Mouse (Mus musculus) CH12.LX (cell line): Measurements from ENCODE around the gene Nampt. TPM values are rescaled to one million over a fixed set of nuclear protein-coding genes. Genes with fewer than 3 reads are reported as not detected.

Experiments used
- DNase-seq: peaks from one replicate; pipeline ENCODE4 v3.0.0-alpha.2; 2013; ENCODE audit errors: extremely low read depth
- H3K27ac ChIP-seq: 2 replicates; pipeline ENCODE4 v1.5.1; 2012; ENCODE audit warnings: low read depth, mild to moderate bottlenecking, control low read depth, moderate library complexity; ENCODE audit not compliant: insufficient read depth
- H3K27me3 ChIP-seq: replicated peaks from 2 replicates; pipeline ENCODE3; 2012; ENCODE audit warnings: inconsistent platforms
- H3K36me3 ChIP-seq, 2 experiments: replicated peaks in 1 of 2; 2 replicates each; pipeline versions ENCODE3 to v1.6.1; 2012; ENCODE audit warnings: inconsistent platforms in 1 of 2, low read length in 1 of 2, mild to moderate bottlenecking in 1 of 2, mixed read lengths in 1 of 2, moderate library complexity in 1 of 2; ENCODE audit not compliant: control insufficient read depth in 1 of 2, insufficient read depth in 1 of 2
- H3K4me1 ChIP-seq, 2 experiments: 2 replicates each; pipeline ENCODE4 v1.6.1; 2012; ENCODE audit warnings: inconsistent platforms in 1 of 2, moderate library complexity in 1 of 2; ENCODE audit not compliant: insufficient read depth in 2 of 2, control insufficient read depth in 1 of 2
- H3K4me2 ChIP-seq: 2 replicates; pipeline ENCODE4 v1.6.1; 2012; ENCODE audit warnings: low read depth, mild to moderate bottlenecking, control low read depth; ENCODE audit not compliant: poor library complexity, insufficient read depth, severe bottlenecking
- H3K4me3 ChIP-seq, 3 experiments: fragments of 150-350 bp in 1 of 3; sonication (generic) in 1 of 3; replicated peaks in 1 of 3; 2 replicates each; pipeline versions ENCODE3 to v1.5.1; 2011 to 2012; ENCODE audit warnings: low read depth in 2 of 3, low read length in 2 of 3, mild to moderate bottlenecking in 2 of 3, moderate library complexity in 2 of 3, control low read depth in 1 of 3, improper control_type of control experiment in 1 of 3, inconsistent platforms in 1 of 3, mixed read lengths in 1 of 3; ENCODE audit not compliant: poor library complexity in 1 of 3
- H3K79me2 ChIP-seq: replicated peaks from 2 replicates; pipeline ENCODE4 v1.6.1; 2012; ENCODE audit warnings: mild to moderate bottlenecking, moderate library complexity; ENCODE audit not compliant: control insufficient read depth, poor library complexity, insufficient read depth, severe bottlenecking; ENCODE audit errors: extremely low read depth
- H3K9ac ChIP-seq: 2 replicates; pipeline ENCODE4 v1.6.1; 2012; ENCODE audit warnings: low read depth, mild to moderate bottlenecking, control low read depth, moderate library complexity; ENCODE audit not compliant: insufficient read depth
- H3K9me3 ChIP-seq: replicated peaks from 2 replicates; pipeline ENCODE3; 2012; ENCODE audit warnings: low read length, inconsistent platforms, mixed read lengths
- BHLHE40 ChIP-seq: IDR thresholded peaks from 2 replicates; pipeline ENCODE4 v1.6.1; 2011; ENCODE audit warnings: mild to moderate bottlenecking, low read depth, low read length, improper control_type of control experiment
- CTCF ChIP-seq, 2 experiments: IDR thresholded peaks in 1 of 2; conservative IDR thresholded peaks in 1 of 2; 2 replicates each; pipeline ENCODE4 v1.5.1; 2011 to 2012; ENCODE audit warnings: low read depth in 2 of 2, low read length in 2 of 2, improper control_type of control experiment in 1 of 2, inconsistent platforms in 1 of 2, mild to moderate bottlenecking in 1 of 2, moderate library complexity in 1 of 2
- JUN ChIP-seq: IDR thresholded peaks from 2 replicates; pipeline ENCODE4 v1.6.1; 2011; ENCODE audit warnings: low read depth, mild to moderate bottlenecking, low read length, improper control_type of control experiment, moderate library complexity; ENCODE audit not compliant: insufficient read depth
- KAT2A ChIP-seq: IDR thresholded peaks from 2 replicates; pipeline ENCODE4 v1.6.1; 2012; ENCODE audit warnings: low read length, improper control_type of control experiment, inconsistent platforms; ENCODE audit not compliant: insufficient replicate concordance
- MAX ChIP-seq: IDR thresholded peaks from 2 replicates; pipeline ENCODE4 v1.6.1; 2011; ENCODE audit warnings: low read length, improper control_type of control experiment
- MAZ ChIP-seq: IDR thresholded peaks from 2 replicates; pipeline ENCODE4 v1.6.1; 2012; ENCODE audit warnings: low read depth, mild to moderate bottlenecking, inconsistent platforms, low read length, improper control_type of control experiment, moderate library complexity
- MXI1 ChIP-seq: IDR thresholded peaks from 2 replicates; pipeline ENCODE4 v1.6.1; 2011; ENCODE audit warnings: mild to moderate bottlenecking, low read depth, low read length, improper control_type of control experiment
- MYC ChIP-seq: IDR thresholded peaks from 2 replicates; pipeline ENCODE4 v1.6.1; 2011; ENCODE audit warnings: low read depth, mild to moderate bottlenecking, improper control_type of control experiment, low read length
- NELFE ChIP-seq: IDR thresholded peaks from 2 replicates; pipeline ENCODE4 v1.6.1; 2011; ENCODE audit warnings: low read depth, low read length, improper control_type of control experiment
- NRF1 ChIP-seq: IDR thresholded peaks from 2 replicates; pipeline ENCODE4 v1.6.1; 2014; ENCODE audit warnings: low read depth, mild to moderate bottlenecking, inconsistent platforms, low read length, improper control_type of control experiment, moderate library complexity
- PAX5 ChIP-seq: IDR thresholded peaks from 2 replicates; pipeline ENCODE4 v1.6.1; 2012; ENCODE audit warnings: low read length, inconsistent platforms, mixed read lengths
- POLR2A ChIP-seq: IDR thresholded peaks from 2 replicates; pipeline ENCODE4 v1.6.1; 2011; ENCODE audit warnings: low read depth, mild to moderate bottlenecking, improper control_type of control experiment, low read length
- POLR2AphosphoS2 ChIP-seq: IDR thresholded peaks from 2 replicates; pipeline ENCODE4 v1.6.1; 2011; ENCODE audit warnings: low read depth, low read length, improper control_type of control experiment
- RAD21 ChIP-seq: IDR thresholded peaks from 2 replicates; pipeline ENCODE4 v1.6.1; 2011; ENCODE audit warnings: low read depth, mild to moderate bottlenecking, low read length, improper control_type of control experiment, moderate library complexity
- RCOR1 ChIP-seq: conservative IDR thresholded peaks from 2 replicates; pipeline ENCODE4 v1.6.1; 2012; ENCODE audit warnings: low read depth, mild to moderate bottlenecking, inconsistent platforms, low read length, improper control_type of control experiment
- SMC3 ChIP-seq: IDR thresholded peaks from 2 replicates; pipeline ENCODE4 v1.6.1; 2011; ENCODE audit warnings: low read depth, low read length, improper control_type of control experiment
- USF1 ChIP-seq: IDR thresholded peaks from 2 replicates; pipeline ENCODE4 v1.6.1; 2014; ENCODE audit warnings: low read depth, mild to moderate bottlenecking, inconsistent platforms, low read length, improper control_type of control experiment
- USF2 ChIP-seq: conservative IDR thresholded peaks from 2 replicates; pipeline ENCODE4 v1.6.1; 2011; ENCODE audit warnings: low read depth, low read length, improper control_type of control experiment
- ZC3H11A ChIP-seq: IDR thresholded peaks from 2 replicates; pipeline ENCODE4 v1.6.1; 2012; ENCODE audit warnings: low read depth, mild to moderate bottlenecking, inconsistent platforms, low read length, improper control_type of control experiment
- ZKSCAN1 ChIP-seq: IDR thresholded peaks from 2 replicates; pipeline ENCODE4 v1.6.1; 2012; ENCODE audit warnings: low read depth, inconsistent platforms, low read length, improper control_type of control experiment, borderline replicate concordance
- dilution Hi-C: fragments of 300-500 bp; cut with MboI; formaldehyde crosslinking; loops from 2 replicates; pipeline ENCODE4 v1.14.3; 2020; ENCODE audit warnings: low sequenced_read_pairs; ENCODE audit not compliant: extremely low pct_unique_long_range_greater_than_20kb, extremely low pct_ligation_motif_present
- in situ Hi-C: fragments of 300-500 bp; cut with MboI; formaldehyde crosslinking; loops from 3 replicates; pipeline ENCODE4 v1.14.3; 2019; ENCODE audit warnings: low sequenced_read_pairs, low pct_ligation_motif_present, low pct_unique_long_range_greater_than_20kb, mixed read lengths
- polyA plus RNA-seq: library from polyadenylated mRNA; unstranded; fragments of >175 nt; gene quantifications from 2 replicates; pipeline ENCODE4 v1.2.1, GENCODE M21; 2012; ENCODE audit warnings: low read depth; ENCODE audit not compliant: insufficient read length
- total RNA-seq, 2 experiments: library from RNA; depleted of rRNA; stranded (reverse); fragments of 300-350 nt in 1 of 2; fragments of >200 nt in 1 of 2; gene quantifications; 2 replicates each; pipeline ENCODE4 v1.2.3; 2012 to 2014

Nampt gene
- total and polyA plus RNA-seq, 3 experiments, result 50.5 to 206 (median 84.5) TPM

DNA sequence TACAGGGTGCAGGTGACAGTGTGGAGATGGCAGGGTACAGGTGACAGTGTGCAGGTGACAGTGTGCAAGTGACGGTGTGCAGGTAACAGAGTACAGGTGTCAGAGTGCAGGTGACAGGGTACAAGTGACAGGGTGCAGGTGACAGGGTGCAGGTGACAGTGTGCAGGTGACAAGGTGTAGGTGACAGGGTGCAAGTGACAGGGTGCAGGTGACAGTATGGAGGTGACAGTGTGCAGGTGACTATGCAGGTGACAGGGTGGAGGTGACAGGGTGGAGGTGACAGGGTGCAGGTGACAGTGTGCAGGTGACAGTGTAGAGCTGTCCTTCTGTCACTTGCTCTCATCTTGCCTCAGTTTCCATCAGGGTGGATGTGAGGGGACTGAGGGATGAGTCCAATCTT lies 76.5 kb downstream of the Nampt start:
- in situ Hi-C loops, result loop anchor here (5.0 to 25.0 kb wide), 2 partner anchors 259 to 609 kb away; no protein-coding TSS in a partner anchor
- no peaks in the 10 kb centered on the region for H3K79me2 ChIP-seq
- dilution Hi-C loops, result no loop called here
- TF ChIP-seq POLR2AphosphoS2 (no peak), NRF1 (no peak), MAZ (no peak), RAD21 (no peak), ZC3H11A (no peak), MYC (no peak), ZKSCAN1 (no peak), RCOR1 (no peak), PAX5 (no peak)
- no peak for DNase-seq
- no peaks in the 10 kb centered on the region for H3K27me3 ChIP-seq
- H3K9ac ChIP-seq, result no peak overlapping the region
- H3K4me3 ChIP-seq, result no peak overlapping the region
- no peak overlapping the region for H3K4me2 ChIP-seq
- peaks cover 5 to 17% of the 10 kb centered on the region in 2 experiments; a peak in 3 of 4 replicates for H3K4me1 ChIP-seq
- H3K27ac ChIP-seq, result no peak overlapping the region
- no peaks in the 10 kb centered on the region for H3K9me3 ChIP-seq
- H3K36me3 ChIP-seq, result no peaks in the 10 kb centered on the region

GRCm38 (mm10) chr12:32896496-32896895 lies 77.2 kb downstream of the Nampt start:
- no peak overlapping the region for H3K9ac ChIP-seq
- no peak overlapping the region for H3K4me2 ChIP-seq
- in situ Hi-C loops, result loop anchor here (5.0 to 25.0 kb wide), 2 partner anchors 259 to 609 kb away; no protein-coding TSS in a partner anchor
- no peak for DNase-seq
- H3K4me3 ChIP-seq, result no peak overlapping the region
- no peaks in the 10 kb centered on the region for H3K9me3 ChIP-seq
- H3K36me3 ChIP-seq, result no peaks in the 10 kb centered on the region
- no peaks in the 10 kb centered on the region for H3K27me3 ChIP-seq
- no peak overlapping the region for H3K27ac ChIP-seq
- dilution Hi-C loops, result no loop called here
- no peak for TF ChIP-seq MYC
- no peak for TF ChIP-seq BHLHE40
- TF ChIP-seq USF1, result no peak
- TF ChIP-seq NELFE, result no peak
- TF ChIP-seq CTCF (conservative IDR thresholded peaks at IDR 0.05 in 1 of 2, IDR thresholded peaks at IDR 0.05 in 1 of 2; ENCODE audit: low read depth in 2 of 2, low read length in 2 of 2), result no peak
- no peak for TF ChIP-seq MAX
- no peak for TF ChIP-seq SMC3
- TF ChIP-seq POLR2A, result no peak
- no peak for TF ChIP-seq USF2
- no peak for TF ChIP-seq JUN
- no peak for TF ChIP-seq KAT2A
- TF ChIP-seq MAZ, result no peak
- TF ChIP-seq MXI1, result no peak
- no peak for TF ChIP-seq ZKSCAN1
- TF ChIP-seq RAD21, result no peak
- peaks cover 5 to 20% of the 10 kb centered on the region in 2 experiments; a peak in 3 of 4 replicates for H3K4me1 ChIP-seq
- H3K79me2 ChIP-seq, result no peaks in the 10 kb centered on the region
